Mouse (Mus musculus) CD4-positive, CD25-positive, alpha-beta regulatory T cell, adult 2 months (primary cell): ENCODE data around the gene Erc2.

Source experiments
- DNase-seq: peaks from one replicate; pipeline ENCODE4 v3.0.0-alpha.2; 2012; ENCODE audit warnings: low read depth, low spot score

Gene Erc2

DNA sequence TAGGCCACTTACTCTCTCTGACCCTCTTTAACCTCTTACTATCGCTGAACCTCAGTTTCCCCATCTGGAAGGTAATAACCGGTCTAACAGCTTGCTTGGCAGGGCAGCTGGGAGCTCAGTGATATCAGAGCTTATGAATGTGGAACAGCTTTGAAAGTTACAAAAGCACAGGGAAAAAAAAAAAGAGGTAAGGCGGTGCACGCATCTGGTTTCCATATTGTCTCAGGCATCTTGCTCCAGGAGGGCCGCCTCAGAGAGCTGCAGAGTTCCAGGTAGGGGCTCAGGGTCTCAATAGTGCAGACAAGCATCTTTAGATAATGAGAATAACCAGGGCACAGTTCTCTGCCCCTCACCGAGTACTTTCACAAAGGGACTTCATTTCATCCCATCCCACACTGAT is 816.9 kb downstream of the Erc2 start:
- no peak for DNase-seq

DNA sequence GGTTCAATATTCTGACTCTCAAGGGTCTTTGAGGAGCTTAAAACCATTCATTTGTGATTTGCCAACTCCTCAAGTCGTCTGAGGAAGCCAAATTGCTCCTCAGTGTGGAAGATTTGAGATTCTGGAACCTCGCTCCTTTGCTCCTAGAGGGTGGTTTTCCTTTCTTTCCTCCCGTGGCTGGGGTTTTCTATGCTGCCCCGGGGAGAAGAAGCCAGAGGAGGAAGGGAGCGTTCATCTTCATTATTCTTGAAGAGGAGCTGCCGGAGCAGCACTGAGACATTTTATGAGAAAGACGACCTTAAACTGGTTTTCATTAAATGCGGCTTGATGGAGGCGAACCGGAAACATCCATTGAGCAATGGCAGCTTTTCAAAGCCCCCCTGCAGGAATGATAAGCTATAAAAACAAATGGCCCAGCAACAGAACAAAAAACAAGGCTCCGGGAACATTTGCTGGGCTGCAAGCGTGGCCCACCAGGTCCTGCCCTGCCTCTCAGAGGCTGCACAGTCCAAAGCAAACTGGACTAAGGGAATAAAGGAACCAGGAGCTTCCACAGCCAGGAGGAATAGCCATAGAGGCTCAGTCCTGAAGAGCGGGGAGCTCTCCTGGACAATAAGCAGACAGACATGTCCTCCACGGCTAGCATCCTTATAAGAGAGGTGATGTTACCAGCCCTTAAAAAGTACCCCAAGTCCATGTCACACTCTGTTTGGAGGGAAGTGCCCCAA is 819.2 kb downstream of the Erc2 start:
- no peak for DNase-seq

DNA sequence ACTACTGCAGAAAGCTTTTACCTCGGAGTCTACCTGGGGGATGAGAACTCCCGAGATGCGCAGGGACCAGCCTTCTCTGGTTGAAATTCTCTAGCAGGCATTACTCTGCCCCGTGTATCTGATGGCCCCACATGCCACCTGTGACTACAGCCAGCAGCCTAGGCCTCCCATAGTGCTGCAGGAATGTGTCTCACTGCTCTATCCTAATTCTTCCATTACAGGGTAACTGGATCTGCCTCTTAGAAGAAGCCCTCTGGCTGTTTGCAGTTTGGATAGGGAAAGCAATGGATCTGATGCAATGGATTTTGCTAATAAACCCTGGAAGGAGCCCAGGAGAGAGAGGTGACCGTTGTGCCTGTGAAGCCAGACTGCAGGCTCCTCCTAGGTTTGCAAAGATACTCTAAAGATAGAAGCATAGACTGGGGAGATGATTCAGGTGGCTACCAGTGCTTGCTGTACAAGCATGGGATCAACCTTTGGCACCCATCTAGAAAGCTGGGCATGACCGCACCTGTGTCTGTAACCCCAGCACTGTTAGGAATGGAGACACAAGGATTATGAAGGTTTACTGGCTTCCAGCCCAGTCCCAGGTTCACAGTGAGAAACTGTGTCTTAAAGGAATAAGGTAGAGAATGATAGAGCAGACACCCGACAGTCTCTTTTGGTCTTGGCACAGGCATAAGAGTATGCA is 821.2 kb downstream of the Erc2 start:
- no peak for DNase-seq

DNA sequence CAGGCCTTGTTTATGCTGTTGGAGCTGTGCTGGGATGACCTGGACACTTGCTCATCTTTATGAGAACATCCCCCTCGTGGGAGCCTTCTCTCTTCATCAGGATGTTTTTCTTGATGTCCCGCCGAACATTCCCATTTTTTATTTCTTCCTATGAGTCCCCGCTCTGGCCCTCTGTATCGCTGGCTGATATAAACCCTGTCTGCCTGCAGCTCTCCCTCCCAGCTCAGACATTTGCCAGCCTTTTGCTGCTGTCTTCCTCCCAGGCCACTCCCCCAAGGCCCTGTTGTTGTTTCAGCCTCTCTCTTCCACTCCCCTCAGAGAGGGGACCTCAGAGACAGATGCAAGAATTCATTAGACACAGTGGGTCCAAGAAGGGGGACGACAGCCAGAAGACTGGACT is 823.5 kb downstream of the Erc2 start:
- no peak for DNase-seq

DNA sequence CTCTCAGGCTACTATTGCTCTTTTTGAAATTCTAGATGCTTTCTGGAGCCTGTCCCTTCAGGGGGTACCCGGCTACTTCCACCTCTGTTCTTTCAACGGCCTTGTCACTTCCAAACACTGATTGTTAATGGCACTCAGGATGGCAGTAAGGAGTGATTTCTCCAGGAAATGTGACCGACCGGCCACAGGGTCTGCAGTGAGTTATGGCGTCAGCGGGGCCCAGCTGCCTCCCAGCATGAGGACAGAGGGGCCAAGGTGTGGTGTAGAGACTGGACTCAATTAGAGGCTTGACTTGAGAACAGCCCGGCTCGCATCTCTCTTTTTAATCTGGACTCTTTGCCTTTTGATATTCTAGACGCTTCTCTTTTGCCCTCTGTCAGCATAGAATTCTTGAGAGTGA is 829.5 kb downstream of the Erc2 start:
- no peak for DNase-seq

DNA sequence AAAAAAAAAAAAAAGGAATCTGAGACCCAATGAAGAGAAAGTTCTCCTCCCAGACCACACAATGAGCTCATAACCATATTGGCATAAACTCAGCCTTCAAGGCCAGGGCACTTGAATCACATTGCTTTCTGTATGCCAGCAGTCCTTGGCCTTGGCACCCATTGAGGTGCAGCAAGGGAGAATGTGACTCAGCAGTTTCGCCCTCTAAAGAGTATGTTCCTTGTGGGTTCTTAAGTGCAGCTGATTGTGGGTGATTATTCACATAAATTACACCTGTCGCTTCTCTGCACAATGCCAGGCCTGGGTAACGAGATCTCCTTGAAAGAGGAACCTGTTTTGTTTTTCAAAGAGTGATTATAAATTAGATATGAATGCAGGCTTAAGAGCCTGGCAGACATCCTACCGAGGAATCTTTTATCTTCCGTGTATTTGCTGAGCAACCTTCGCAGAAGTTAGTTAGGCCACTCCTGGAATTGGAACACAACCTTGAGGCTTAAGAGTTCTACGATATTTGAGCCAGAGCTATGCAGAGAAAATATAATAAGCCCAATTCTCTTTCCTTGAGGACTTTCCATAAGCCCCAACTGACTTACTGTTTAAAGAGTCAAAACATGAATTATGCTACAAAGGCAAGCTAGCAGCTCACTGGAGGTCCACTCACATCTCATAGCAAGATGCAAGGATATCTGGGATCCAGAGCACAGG is 834.3 kb downstream of the Erc2 start:
- no peak for DNase-seq

DNA sequence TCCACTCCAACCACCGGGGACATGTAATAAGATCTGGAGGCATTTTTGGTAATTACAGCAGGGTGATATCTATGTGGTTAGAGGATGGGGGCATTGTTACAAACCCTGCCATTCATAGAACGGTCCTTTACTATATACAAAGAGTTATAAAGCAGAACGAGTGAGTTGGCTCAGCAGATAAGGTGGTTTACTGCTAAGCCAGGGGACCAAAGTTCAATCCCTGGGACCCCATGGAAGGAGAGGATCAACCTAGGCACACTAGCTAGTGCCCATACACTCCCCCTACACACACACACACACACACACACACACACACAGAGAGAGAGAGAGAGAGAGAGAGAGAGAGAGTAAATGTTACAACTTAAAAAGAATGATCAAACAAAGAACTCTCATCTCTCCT is 835.2 kb downstream of the Erc2 start:
- DNase-seq, result no peak

DNA sequence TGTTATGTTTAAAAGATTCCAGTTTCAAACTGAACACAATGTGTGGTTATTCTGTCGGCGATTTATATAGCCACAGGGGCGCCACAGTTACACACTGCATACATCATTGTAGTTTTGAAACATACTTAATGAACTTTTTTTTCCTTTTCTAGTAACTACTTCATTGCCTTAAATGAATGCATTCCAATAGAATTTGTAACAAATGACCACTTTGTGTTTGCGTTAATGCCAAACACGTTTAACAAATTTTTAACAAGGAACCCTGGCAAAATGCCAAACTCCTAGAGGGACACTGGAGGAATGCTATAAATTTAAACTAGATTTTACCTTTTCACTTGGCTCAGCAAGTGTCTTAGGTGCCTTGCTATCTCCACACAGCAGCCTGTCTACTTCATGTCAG is 845.7 kb downstream of the Erc2 start:
- no peak for DNase-seq

DNA sequence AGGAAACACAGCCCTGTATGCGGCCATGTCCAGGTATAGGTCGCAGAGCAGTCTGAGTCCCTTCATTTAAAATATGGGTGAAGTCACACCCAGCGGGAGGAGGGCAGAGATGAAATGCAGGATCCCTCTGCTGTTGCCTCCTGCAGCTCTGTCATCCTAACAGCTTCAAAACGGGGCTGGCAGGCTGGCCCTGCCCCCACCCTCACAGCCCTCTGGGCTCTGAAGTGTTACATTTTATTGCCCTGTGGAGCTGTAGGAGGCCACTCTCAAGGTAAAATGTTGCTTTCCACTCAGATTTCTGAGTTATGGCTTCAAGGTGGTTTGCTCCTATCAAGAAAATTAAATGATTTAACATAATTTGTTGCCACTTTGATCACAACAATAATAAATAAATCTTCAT is 847.5 kb downstream of the Erc2 start:
- DNase-seq, result no peak

DNA sequence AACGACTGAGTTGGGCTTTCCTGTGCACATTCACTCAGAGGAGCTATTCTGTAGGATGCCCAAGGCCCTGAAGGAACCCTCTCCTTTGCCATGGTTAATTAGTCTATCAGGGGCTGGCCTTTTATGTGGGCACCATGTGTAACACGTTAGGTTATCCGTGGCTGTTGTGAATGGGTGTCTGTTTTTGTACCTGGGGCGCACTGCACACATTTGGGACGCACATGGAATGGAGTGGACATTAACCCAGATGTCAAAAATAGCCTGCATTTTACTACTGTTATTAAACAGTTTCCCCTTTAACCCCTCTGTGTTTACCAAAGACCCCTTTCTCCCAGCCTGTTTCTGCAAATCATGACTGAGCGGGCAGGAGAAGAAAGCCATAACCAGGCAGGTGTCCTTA is 848.0 kb downstream of the Erc2 start:
- no peak for DNase-seq

DNA sequence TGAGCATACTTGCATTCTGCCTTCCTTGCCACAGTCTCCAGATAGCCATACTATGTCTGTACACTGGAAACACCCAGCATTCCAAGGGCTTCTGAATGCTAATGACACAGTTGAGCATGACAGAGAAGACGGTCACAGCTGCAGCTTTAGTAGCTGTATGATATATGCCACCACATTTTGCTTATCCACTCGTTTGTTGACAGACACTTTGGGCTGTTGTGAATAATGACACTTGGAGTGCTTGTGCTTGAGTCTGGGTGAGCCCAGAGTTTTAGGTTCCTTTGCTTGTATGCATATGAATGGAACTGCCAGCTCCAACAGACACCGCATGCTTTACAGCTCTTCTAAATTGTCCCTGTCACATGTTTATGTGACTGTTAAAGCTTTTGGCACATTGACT is 852.8 kb downstream of the Erc2 start:
- no peak for DNase-seq

DNA sequence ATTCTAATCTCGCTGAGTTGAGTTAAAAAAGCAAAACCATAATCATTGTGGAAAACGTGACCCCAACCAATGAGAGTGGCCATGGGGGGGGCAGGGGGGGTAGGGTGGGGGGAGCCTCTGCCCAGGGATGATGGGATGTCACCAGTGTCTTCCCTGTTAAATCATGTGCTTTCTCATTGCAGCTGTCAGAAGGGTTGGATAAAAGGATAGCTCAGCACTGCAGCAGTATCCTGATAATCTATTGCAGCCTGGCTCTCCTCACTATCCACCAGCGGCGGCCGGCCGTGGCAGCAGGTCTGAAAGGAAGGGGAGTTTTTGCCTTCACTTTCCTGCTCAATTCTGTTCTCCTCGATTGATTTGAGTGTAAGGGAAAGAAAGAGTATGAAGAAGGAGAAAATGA is 853.2 kb downstream of the Erc2 start:
- no peak for DNase-seq

DNA sequence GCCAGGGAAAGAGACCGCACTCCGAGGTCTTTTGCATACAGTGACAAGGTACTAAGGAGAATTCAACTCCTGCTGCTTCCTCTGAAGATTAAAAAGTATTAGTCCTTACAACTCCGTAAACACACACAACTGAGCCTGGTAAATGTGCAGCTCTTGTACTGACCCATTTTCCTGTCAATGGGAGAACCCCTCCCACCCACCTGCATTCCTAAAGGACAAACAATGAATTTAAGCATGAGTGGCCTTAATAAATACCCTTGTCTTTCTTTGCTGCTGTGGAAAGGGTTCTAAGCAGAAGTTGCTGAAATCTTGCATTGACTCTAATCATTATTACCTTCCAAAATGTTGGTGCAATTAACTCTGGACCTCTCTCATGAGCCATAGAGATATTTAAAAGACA is 854.5 kb downstream of the Erc2 start:
- no peak for DNase-seq

DNA sequence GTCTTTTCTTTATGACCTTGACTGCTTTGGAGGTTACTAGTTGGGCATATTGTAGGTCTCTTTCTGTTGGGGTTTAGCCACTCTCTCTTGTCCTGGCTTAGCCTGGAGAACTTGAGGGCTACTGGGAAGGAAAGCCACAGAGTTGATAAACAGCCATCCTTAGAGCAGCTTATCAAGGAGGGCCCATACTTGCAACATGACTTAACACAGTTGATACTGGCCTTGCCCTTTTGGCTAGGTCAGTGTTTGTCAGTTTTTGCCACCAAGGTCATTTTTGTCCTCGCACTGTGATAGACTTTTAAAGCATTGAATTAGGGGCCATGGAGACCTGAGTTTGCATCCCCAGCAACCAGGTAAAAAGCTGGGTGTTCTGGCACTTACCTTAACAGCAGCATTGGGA is 858.6 kb downstream of the Erc2 start:
- DNase-seq, result no peak

DNA sequence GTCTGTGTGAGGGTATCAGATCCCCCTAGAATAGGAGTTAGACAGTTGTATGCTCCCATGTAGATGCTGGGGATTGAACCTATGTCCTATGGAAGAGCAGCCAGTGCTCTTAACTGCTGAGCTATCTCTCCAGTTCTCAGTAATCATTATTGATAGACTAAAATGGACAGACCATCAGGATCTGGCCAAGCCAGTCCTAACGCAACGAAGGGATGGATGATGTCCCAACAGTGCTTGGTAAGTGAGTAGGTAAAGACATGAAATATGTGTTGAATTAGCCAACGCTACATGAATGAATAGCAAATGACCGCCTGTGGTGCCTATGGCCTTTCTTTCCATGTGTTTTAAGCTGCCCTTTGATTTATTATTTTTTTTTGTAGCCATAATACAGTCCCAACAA is 871.6 kb downstream of the Erc2 start:
- DNase-seq, result no peak

DNA sequence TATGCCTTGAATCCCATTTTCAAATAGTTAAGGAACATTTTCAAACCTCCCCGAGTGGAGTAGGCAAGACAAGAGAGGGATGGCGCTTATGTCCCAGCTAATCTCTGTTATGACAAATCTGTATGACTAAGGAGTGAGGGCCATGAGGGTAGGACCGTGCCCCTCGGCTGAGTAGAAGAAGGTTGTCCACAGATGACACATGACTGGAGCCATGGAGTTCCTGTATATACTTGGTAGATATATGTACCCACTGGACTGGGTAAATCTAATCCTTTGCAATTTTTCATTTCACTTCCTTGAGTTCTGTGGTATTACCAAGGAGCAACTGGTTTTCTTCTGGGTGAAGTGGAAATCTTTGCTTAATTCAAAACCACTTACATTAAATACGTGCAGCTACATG is 872.0 kb downstream of the Erc2 start:
- no peak for DNase-seq

DNA sequence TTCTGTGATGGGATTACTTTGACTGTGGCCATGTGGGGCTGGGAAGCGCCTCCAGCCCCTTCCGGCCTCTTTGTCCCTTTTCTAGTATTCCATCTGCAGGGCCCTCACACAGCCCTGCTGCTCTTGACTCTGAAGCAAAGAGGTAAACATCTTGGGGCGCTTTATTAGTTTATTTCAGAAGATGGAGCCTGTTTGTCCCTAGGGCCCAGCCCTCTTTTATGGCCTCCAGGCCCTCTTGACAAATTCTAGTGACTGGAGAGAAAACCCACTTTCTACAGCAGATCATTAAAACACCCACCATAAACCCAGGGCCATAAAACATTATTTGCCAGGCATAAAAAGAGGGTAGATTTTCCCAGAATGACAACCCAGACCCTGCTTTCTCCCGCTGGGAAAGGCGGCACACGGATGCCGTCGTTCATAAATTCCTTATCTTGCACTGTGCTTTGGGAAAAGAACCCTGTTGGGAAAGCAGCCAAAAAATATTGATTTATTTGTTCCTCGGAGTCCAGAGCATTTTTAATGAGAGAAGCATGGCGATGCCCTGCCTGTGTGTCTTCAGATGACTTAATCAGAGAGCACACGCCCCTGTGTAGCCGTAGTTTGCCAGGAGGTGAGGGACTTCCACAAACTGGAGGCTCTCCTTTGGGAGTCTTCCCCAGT is 879.1 kb downstream of the Erc2 start:
- DNase-seq, result no peak

DNA sequence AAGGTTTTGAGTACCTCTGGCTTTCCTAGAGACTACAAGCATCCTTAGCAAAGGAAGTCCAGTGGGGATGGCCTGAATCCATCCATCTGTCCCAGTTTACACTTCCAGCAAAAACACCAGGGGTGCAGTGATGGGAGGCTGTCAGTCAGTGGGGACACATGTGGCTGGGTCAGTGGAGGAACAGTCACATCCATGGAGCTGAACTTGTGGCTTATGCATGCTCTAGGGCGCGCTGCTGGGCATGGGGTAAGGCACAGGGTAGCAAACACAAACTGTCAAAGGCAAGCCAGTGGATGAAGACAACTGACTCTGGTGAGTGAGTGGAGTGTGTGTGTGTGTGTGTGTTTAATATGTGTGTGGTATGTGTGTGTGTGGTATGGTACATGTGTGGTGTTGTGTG is 881.0 kb downstream of the Erc2 start:
- no peak for DNase-seq

DNA sequence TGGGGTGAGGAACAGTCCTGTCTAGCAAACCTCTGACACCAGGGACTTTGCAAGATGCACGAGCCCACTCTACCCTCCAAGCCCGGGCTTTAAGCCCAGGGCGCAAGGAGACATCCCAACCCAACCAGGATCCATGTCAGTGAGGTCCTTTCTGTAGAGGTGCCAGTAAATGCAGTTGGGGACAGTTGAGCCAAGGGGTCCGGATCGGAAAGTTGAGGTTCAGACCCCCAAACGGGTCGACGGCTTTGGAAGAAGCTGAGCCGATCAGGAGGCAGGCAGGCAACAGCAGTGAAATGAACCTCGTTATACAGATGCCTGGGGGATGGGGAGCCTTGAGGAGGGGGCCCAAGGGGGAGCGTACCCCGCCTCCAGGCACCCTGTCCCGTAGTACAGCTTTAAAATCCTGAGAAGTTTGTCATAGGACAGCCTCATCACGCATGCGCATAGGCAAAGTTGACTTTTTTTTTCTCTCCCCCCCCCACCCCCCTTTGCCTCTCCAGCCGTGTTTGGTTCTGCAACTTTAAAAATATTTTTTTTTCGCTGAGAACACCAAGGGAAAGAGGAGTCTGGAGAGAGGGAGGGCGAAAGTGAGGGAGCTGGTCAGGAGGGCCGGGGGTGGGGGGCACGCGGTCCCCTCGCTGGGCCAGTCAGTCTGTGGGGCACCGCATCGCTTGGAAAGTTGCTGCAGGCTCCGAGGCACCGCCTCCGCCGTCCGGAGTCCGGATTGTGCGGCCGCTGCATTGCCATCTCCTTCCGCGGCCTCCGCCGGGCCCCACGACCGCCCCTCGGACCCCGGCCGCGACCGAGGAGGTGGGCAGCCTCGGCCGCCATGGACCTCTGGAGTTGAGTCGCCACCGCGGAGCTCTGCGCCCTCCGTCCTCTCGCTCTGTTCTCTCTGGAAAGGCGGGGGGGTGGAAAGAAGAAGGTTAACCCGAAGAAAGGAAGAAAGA is 882.1 kb downstream of the Erc2 start, which contains the start of gene Wnt5a:
TSS of gene Wnt5a (plus strand) at position 650 of the 950 bp plus-strand sequence.
- DNase-seq, result no peak

DNA sequence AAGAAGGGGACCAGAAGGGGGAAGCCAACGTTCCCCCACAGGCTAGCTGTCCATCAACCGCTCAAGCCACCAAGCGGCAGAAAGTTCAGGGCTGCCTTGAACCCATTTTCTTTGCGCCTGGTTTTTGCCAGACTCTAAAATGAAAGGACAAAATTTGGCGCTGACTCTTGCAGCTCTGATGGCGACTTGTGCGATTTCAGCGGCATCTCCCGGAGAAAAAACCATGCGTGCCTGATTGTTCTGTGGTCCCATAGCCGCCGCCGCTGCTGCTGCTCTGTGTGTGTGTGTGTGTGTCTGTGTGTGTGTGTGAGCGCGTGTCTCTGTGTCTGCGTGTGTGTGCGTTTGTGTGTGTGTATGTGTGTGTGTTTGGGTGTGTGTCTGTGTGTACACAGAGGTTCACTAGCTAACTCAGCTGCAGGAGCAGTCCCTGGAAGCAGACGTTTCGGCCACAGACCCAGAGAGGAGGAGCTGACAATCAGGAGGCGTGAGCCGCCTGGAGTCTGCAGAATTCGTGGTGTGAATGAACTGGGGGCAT is 882.9 kb downstream of the Erc2 start:
- no peak for DNase-seq
